Mouse (Mus musculus) liver, embryonic 14.5 days (tissue): ENCODE results near the gene Larp1.

Experiments used
- CTCF ChIP-seq: IDR thresholded peaks from 2 replicates; pipeline ENCODE4 v1.5.1; 2016; ENCODE audit warnings: antibody characterized with exemption, low read depth, control low read depth
- EP300 ChIP-seq: IDR thresholded peaks from 2 replicates; pipeline ENCODE4 v1.6.1; 2016; ENCODE audit warnings: antibody characterized with exemption, low read depth

DNA sequence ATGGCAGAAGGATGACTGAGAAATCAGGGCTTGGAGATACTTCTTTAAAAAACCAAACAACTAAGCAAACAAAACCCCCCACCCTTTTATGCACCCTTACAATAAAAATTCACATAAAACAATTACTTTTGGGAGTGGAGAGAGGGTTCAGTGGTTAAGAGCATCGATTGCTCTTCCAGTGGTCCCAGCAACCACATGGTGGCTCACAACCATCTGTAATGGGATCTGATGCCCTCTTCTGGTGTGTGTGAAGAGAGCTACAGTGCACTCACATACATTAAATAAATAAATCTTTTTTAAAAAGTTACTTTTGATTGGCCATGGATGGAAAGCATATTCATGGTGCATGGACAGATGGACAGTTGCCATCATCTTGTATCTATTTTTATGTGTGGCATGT lies 3.8 kb downstream of the Larp1 start:
- peak; percentile 30; the same call in 1 of the 2 replicates for TF ChIP-seq CTCF
- no peak for TF ChIP-seq EP300
